Mouse (Mus musculus): Measurements from ENCODE around the gene Ube2h. TPM values are rescaled to one million over a fixed set of nuclear protein-coding genes. Genes with fewer than 3 reads are reported as not detected.

Gene Ube2h
- polyA plus RNA-seq, 1 experiment from 2014 or later, result 60.3 TPM

GRCm38 (mm10) chr6:30287958-30288357 lies 16.4 kb downstream of the Ube2h start:
- 93% methylated on average over 6 of the region's 6 CpGs for WGBS
- Histone ChIP-seq H3K27ac (no peak overlapping the region), H3K9me3 (no peaks in the 10 kb centered on the region), H3K27me3 (replicated peaks) (no peaks in the 10 kb centered on the region), H3K36me3 (replicated peaks) (peaks cover 8% of the 10 kb centered on the region; the same call in 1 of the 2 replicates), H3K4me1 (no peaks in the 10 kb centered on the region), H3K9ac (no peak overlapping the region), H3K4me3 (no peak overlapping the region), H3K4me2 (no peak overlapping the region)
- ATAC-seq (replicated peaks), result no peak

GRCm38 (mm10) chr6:30286642-30287041 lies 17.7 kb downstream of the Ube2h start:
- no peaks in the 10 kb centered on the region for H3K27me3 ChIP-seq (replicated peaks)
- H3K27ac ChIP-seq, result no peak overlapping the region
- no peak overlapping the region for H3K9ac ChIP-seq
- no peak for ATAC-seq (replicated peaks)
- no peak overlapping the region for H3K4me3 ChIP-seq
- no peaks in the 10 kb centered on the region; the same call in 1 of the 2 replicates for H3K4me1 ChIP-seq
- no peaks in the 10 kb centered on the region for H3K9me3 ChIP-seq
- no peak overlapping the region for H3K4me2 ChIP-seq
- 0 out of 2 replicates have a peak, but pooled peaks cover 8% of the 10 kb centered on the region for H3K36me3 ChIP-seq (replicated peaks)

GRCm38 (mm10) chr6:30284177-30284576 lies 20.2 kb downstream of the Ube2h start:
- no peaks in the 10 kb centered on the region for H3K27me3 ChIP-seq (replicated peaks)
- H3K36me3 ChIP-seq (replicated peaks), result 0 out of 2 replicates have a peak, but pooled peaks cover 8% of the 10 kb centered on the region
- no peaks in the 10 kb centered on the region for H3K9me3 ChIP-seq
- H3K4me1 ChIP-seq, result no peaks in the 10 kb centered on the region; the same call in 1 of the 2 replicates
- H3K4me3 ChIP-seq, result no peak overlapping the region
- H3K27ac ChIP-seq, result no peak overlapping the region
- no peak overlapping the region for H3K9ac ChIP-seq
- ATAC-seq (replicated peaks), result no peak
- no peak overlapping the region for H3K4me2 ChIP-seq

- WGBS, result 93% methylated on average over 2 of the region's 2 CpGs
- Histone ChIP-seq H3K4me2 (no peak overlapping the region), H3K27me3 (replicated peaks) (no peaks in the 10 kb centered on the region), H3K9me3 (no peaks in the 10 kb centered on the region), H3K36me3 (replicated peaks) (peaks cover 19% of the 10 kb centered on the region; the same call in 1 of the 2 replicates), H3K4me3 (no peak overlapping the region), H3K4me1 (no peaks in the 10 kb centered on the region; the same call in 1 of the 2 replicates), H3K9ac (no peak overlapping the region), H3K27ac (no peak overlapping the region)
- no peak for ATAC-seq (replicated peaks)
Observed at GRCm38 (mm10) chr6:30282361-30282760, 22.0 kb downstream of the Ube2h start.

- no peak overlapping the region for H3K4me3 ChIP-seq
- no peak overlapping the region for H3K4me2 ChIP-seq
- no peak overlapping the region for H3K27ac ChIP-seq
- 75% methylated on average over 1 of the region's 1 CpGs for WGBS
- ATAC-seq (replicated peaks), result no peak
- no peaks in the 10 kb centered on the region; the same call in 1 of the 2 replicates for H3K4me1 ChIP-seq
- H3K9ac ChIP-seq, result no peak overlapping the region
- H3K36me3 ChIP-seq (replicated peaks), result peaks cover 11% of the 10 kb centered on the region; the same call in 1 of the 2 replicates
- no peaks in the 10 kb centered on the region for H3K27me3 ChIP-seq (replicated peaks)
- no peaks in the 10 kb centered on the region for H3K9me3 ChIP-seq
Observed at GRCm38 (mm10) chr6:30278374-30278773, 26.0 kb downstream of the Ube2h start.

GRCm38 (mm10) chr6:30276882-30277281 lies 27.5 kb downstream of the Ube2h start:
- H3K27ac ChIP-seq, result no peak overlapping the region
- 91% methylated on average over 7 of the region's 7 CpGs for WGBS
- no peak overlapping the region for H3K9ac ChIP-seq
- no peak for ATAC-seq (replicated peaks)
- no peak overlapping the region for H3K4me2 ChIP-seq
- H3K9me3 ChIP-seq, result no peaks in the 10 kb centered on the region
- H3K27me3 ChIP-seq (replicated peaks), result no peaks in the 10 kb centered on the region
- peaks cover 10% of the 10 kb centered on the region for H3K4me1 ChIP-seq
- no peak overlapping the region for H3K4me3 ChIP-seq
- H3K36me3 ChIP-seq (replicated peaks), result peaks cover 11% of the 10 kb centered on the region; the same call in 1 of the 2 replicates

GRCm38 (mm10) chr6:30276375-30276774 lies 28.0 kb downstream of the Ube2h start:
- Histone ChIP-seq H3K27ac (no peak overlapping the region), H3K36me3 (replicated peaks) (peaks cover 11% of the 10 kb centered on the region; the same call in 1 of the 2 replicates), H3K4me1 (peaks cover 10% of the 10 kb centered on the region), H3K9me3 (no peaks in the 10 kb centered on the region), H3K4me3 (no peak overlapping the region), H3K4me2 (no peak overlapping the region), H3K9ac (no peak overlapping the region), H3K27me3 (replicated peaks) (no peaks in the 10 kb centered on the region)
- ATAC-seq (replicated peaks), result no peak
- WGBS, result 89% methylated on average over 3 of the region's 3 CpGs

- 81% methylated on average over 5 of the region's 5 CpGs for WGBS
- H3K27me3 ChIP-seq (replicated peaks), result no peaks in the 10 kb centered on the region
- ATAC-seq (replicated peaks), result no peak
- H3K27ac ChIP-seq, result no peak overlapping the region
- no peaks in the 10 kb centered on the region for H3K9me3 ChIP-seq
- peaks cover 10% of the 10 kb centered on the region for H3K4me1 ChIP-seq
- peaks cover 14% of the 10 kb centered on the region for H3K36me3 ChIP-seq (replicated peaks)
- H3K4me3 ChIP-seq, result no peak overlapping the region
- H3K9ac ChIP-seq, result no peak overlapping the region
- H3K4me2 ChIP-seq, result no peak overlapping the region
Observed at GRCm38 (mm10) chr6:30275159-30275847, 29.0 kb downstream of the Ube2h start.

- Histone ChIP-seq H3K4me2 (no peak overlapping the region), H3K9ac (no peak overlapping the region), H3K27ac (no peak overlapping the region), H3K4me1 (peaks cover 10% of the 10 kb centered on the region), H3K27me3 (replicated peaks) (no peaks in the 10 kb centered on the region), H3K4me3 (no peak overlapping the region), H3K9me3 (no peaks in the 10 kb centered on the region), H3K36me3 (replicated peaks) (peaks cover 6% of the 10 kb centered on the region; the same call in 1 of the 2 replicates)
- ATAC-seq (replicated peaks), result no peak
- 19% methylated on average over 3 of the region's 3 CpGs for WGBS
Observed at GRCm38 (mm10) chr6:30272911-30273310, 31.4 kb downstream of the Ube2h start.

GRCm38 (mm10) chr6:30272338-30272905 lies 31.9 kb downstream of the Ube2h start:
- no peak overlapping the region for H3K4me3 ChIP-seq
- ATAC-seq (replicated peaks), result no peak
- no peak overlapping the region for H3K9ac ChIP-seq
- H3K4me2 ChIP-seq, result no peak overlapping the region
- H3K4me1 ChIP-seq, result peaks cover 10% of the 10 kb centered on the region
- peaks cover 4% of the 10 kb centered on the region; the same call in 1 of the 2 replicates for H3K36me3 ChIP-seq (replicated peaks)
- no peaks in the 10 kb centered on the region for H3K9me3 ChIP-seq
- no peaks in the 10 kb centered on the region for H3K27me3 ChIP-seq (replicated peaks)
- 40% methylated on average over 11 of the region's 11 CpGs for WGBS
- H3K27ac ChIP-seq, result no peak overlapping the region

- no peak overlapping the region for H3K27ac ChIP-seq
- no peaks in the 10 kb centered on the region for H3K27me3 ChIP-seq (replicated peaks)
- ATAC-seq (replicated peaks), result no peak
- no peaks in the 10 kb centered on the region for H3K9me3 ChIP-seq
- H3K9ac ChIP-seq, result no peak overlapping the region
- H3K36me3 ChIP-seq (replicated peaks), result peaks cover 3% of the 10 kb centered on the region; the same call in 1 of the 2 replicates
- no peak overlapping the region for H3K4me2 ChIP-seq
- H3K4me1 ChIP-seq, result peaks cover 10% of the 10 kb centered on the region
- 83% methylated on average over 5 of the region's 5 CpGs for WGBS
- no peak overlapping the region for H3K4me3 ChIP-seq
Observed at GRCm38 (mm10) chr6:30269846-30270245, 34.5 kb downstream of the Ube2h start.

GRCm38 (mm10) chr6:30267486-30267885 lies 36.9 kb downstream of the Ube2h start:
- Histone ChIP-seq H3K9ac (no peak overlapping the region), H3K4me2 (no peak overlapping the region), H3K9me3 (no peaks in the 10 kb centered on the region), H3K4me3 (no peak overlapping the region), H3K27me3 (replicated peaks) (no peaks in the 10 kb centered on the region), H3K27ac (no peak overlapping the region), H3K36me3 (replicated peaks) (peaks cover 3% of the 10 kb centered on the region; the same call in 1 of the 2 replicates), H3K4me1 (peaks cover 2% of the 10 kb centered on the region)
- 93% methylated on average over 7 of the region's 7 CpGs for WGBS
- ATAC-seq (replicated peaks), result no peak

- H3K36me3 ChIP-seq (replicated peaks), result peaks cover 4% of the 10 kb centered on the region; the same call in 1 of the 2 replicates
- H3K27me3 ChIP-seq (replicated peaks), result no peaks in the 10 kb centered on the region
- no peak for ATAC-seq (replicated peaks)
Observed at GRCm38 (mm10) chr6:30265402-30265801, 38.9 kb downstream of the Ube2h start.

More at GRCm38 (mm10) chr6:30265402-30265801, 38.9 kb downstream of the Ube2h start:
- Histone ChIP-seq H3K27ac (no peak overlapping the region), H3K4me3 (no peak overlapping the region), H3K9me3 (no peaks in the 10 kb centered on the region), H3K4me1 (no peaks in the 10 kb centered on the region), H3K4me2 (no peak overlapping the region), H3K9ac (no peak overlapping the region)
- 94% methylated on average over 4 of the region's 4 CpGs for WGBS
